Mouse (Mus musculus) midbrain, embryonic 11.5 days (tissue): ENCODE measurements at regions not wholly inside any gene's neighbourhood (a gene's known extent, or its start where the extent isn't known, plus 50 kb on each side); places are given as distances from the start of the nearest gene placed in this dataset.

Experiments used
- ATAC-seq: fragments of 200-750 bp; cut with Nextera tagmentation; 2 replicates; pipeline ENCODE4 v1.8.0; 2017; ENCODE audit warnings: moderate TSS enrichment, moderate library complexity; ENCODE audit not compliant: low FRiP score
- DNase-seq: peaks from one replicate; pipeline ENCODE4 v3.0.0; 2015; ENCODE audit warnings: low spot score; ENCODE audit errors: missing footprints
- H3K27ac ChIP-seq: fragments of 300-500 bp; sonication (generic); 2 replicates; pipeline ENCODE4 v1.5.1; 2014; ENCODE audit warnings: low read depth, low read length
- H3K27me3 ChIP-seq: fragments of 300-500 bp; sonication (generic); 2 replicates; pipeline ENCODE4 v1.6.1; 2014; ENCODE audit warnings: mild to moderate bottlenecking, low read length, moderate library complexity, mixed read lengths; ENCODE audit not compliant: control insufficient read depth, insufficient read depth
- H3K36me3 ChIP-seq: fragments of 300-500 bp; sonication (generic); 2 replicates; pipeline ENCODE4 v1.6.1; 2014; ENCODE audit warnings: mild to moderate bottlenecking, low read length, moderate library complexity, mixed read lengths; ENCODE audit not compliant: control insufficient read depth, insufficient read depth
- H3K4me1 ChIP-seq: fragments of 300-500 bp; sonication (generic); 2 replicates; pipeline ENCODE4 v1.6.1; 2014; ENCODE audit warnings: low read length; ENCODE audit not compliant: control insufficient read depth, insufficient read depth
- H3K4me2 ChIP-seq: fragments of 300-500 bp; sonication (generic); 2 replicates; pipeline ENCODE4 v1.6.1; 2014; ENCODE audit warnings: mild to moderate bottlenecking, moderate library complexity
- H3K4me3 ChIP-seq: fragments of 300-500 bp; sonication (generic); 2 replicates; pipeline ENCODE4 v1.5.1; 2014; ENCODE audit warnings: low read depth, low read length
- H3K9ac ChIP-seq: fragments of 300-500 bp; sonication (generic); 2 replicates; pipeline ENCODE4 v1.6.1; 2014; ENCODE audit warnings: low read length
- H3K9me3 ChIP-seq: fragments of 300-500 bp; sonication (generic); 2 replicates; pipeline ENCODE4 v1.6.1; 2016; ENCODE audit warnings: low read length; ENCODE audit not compliant: control insufficient read depth
- WGBS: fragments of 180-500 bp; shearing (Covaris S2); extraction: QIAGEN DNeasy Blood & Tissue Kit; methylation state at CpG from one replicate; pipeline ENCODE4 v1.1.7; 2014; 5-methylcytosine and 5-hydroxymethylcytosine counted together

GRCm38 (mm10) chr9:17189552-17189951 is 688.5 kb upstream of the Fat3 start:
- ATAC-seq: no peak
- Histone ChIP-seq H3K27ac (no peak overlapping the region), H3K4me2 (no peak overlapping the region), H3K4me1 (no peaks in the 10 kb centered on the region), H3K27me3 (no peaks in the 10 kb centered on the region), H3K9me3 (no peaks in the 10 kb centered on the region), H3K9ac (no peak overlapping the region), H3K36me3 (no peaks in the 10 kb centered on the region), H3K4me3 (no peak overlapping the region)
- WGBS: 79% methylated on average over 2 of the region's 2 CpGs
- DNase-seq: no peak

GRCm38 (mm10) chr9:17168193-17168592 is 667.1 kb upstream of the Fat3 start:
- no peak overlapping the region for H3K27ac ChIP-seq
- H3K36me3 ChIP-seq: no peaks in the 10 kb centered on the region
- H3K4me2 ChIP-seq: no peak overlapping the region
- DNase-seq (no peak), ATAC-seq (no peak)
- H3K4me1 ChIP-seq: no peaks in the 10 kb centered on the region
- WGBS: 76% methylated on average over 1 of the region's 1 CpGs
- H3K27me3 ChIP-seq: no peaks in the 10 kb centered on the region
- no peaks in the 10 kb centered on the region for H3K9me3 ChIP-seq
- H3K9ac ChIP-seq: no peak overlapping the region
- H3K4me3 ChIP-seq: no peak overlapping the region

DNA sequence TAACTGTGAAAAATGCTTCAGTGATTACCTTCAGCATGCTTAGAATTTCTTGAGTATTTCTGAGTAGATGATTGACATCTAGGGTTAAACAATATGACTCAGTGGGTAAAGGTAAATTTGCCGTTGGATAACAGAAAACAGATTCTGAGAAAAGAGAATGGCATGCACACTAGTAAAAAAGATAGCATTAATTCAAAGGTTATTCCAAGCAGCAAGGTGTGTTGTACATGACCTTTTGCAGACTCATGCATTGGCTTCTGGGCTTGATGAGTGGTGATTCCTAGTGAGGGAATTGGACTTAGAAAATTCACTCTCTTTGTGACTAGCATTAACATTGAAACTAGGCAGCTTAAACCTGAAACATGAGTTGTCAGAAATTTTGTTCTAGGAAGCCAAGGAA is 665.2 kb upstream of the Fat3 start:
- no peaks in the 10 kb centered on the region for H3K4me1 ChIP-seq
- H3K27me3 ChIP-seq: no peaks in the 10 kb centered on the region
- H3K9me3 ChIP-seq: no peaks in the 10 kb centered on the region
- H3K4me3 ChIP-seq: no peak overlapping the region
- ATAC-seq (no peak), DNase-seq (no peak)
- WGBS: 78% methylated on average over 1 of the region's 1 CpGs
- no peaks in the 10 kb centered on the region for H3K36me3 ChIP-seq
- no peak overlapping the region for H3K9ac ChIP-seq
- H3K4me2 ChIP-seq: no peak overlapping the region
- H3K27ac ChIP-seq: no peak overlapping the region

DNA sequence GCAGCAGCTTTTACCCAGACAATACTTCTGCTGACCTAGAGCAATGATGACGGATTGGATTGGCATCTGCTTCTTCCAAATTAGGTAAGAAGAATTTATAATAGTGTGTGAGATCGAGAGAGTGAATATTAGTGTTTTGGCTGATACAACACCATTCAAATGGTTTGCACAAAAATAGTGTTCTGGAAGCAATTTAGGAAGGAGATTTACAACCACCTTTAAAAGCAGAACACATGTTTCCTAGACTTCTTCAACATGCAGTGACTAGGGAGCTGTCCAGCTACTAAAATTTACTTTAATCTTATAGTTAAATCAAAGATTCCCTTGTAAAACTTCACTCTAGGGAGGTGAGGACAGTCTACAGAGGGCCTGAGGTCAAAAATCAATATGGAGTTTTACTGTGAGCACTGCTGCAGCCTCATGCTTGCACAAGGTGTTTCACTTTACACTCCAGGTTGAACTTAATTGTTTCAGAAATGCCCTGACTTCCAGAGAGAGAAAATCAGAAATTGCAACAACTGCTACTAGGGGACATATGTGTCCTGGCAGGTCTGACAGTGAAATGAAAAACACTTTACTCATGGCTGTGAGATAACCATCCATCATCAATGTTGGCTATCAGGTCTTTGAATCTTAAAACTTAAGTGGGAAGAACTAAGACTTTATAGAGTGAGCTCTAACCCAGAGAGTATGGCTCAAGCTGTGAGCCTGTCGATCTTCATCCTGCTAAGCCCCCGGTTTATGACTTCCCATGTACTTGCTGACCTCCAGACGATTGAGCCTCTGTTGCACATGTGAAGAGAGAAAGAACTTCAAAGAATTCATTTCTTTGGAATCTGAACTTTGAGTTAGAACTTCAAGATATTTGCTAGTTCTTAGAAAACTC is 657.6 kb upstream of the Fat3 start:
- Histone ChIP-seq H3K9ac (no peak overlapping the region), H3K27ac (no peak overlapping the region), H3K27me3 (no peaks in the 10 kb centered on the region), H3K4me1 (no peaks in the 10 kb centered on the region), H3K4me3 (no peak overlapping the region), H3K4me2 (no peak overlapping the region), H3K9me3 (no peaks in the 10 kb centered on the region), H3K36me3 (no peaks in the 10 kb centered on the region)
- ATAC-seq (no peak), DNase-seq (no peak)
- 75% methylated on average over 5 of the region's 5 CpGs for WGBS

GRCm38 (mm10) chr9:17152369-17152768 is 651.3 kb upstream of the Fat3 start:
- DNase-seq (no peak), ATAC-seq (no peak)
- no peaks in the 10 kb centered on the region for H3K36me3 ChIP-seq
- H3K27ac ChIP-seq: no peak overlapping the region
- H3K4me1 ChIP-seq: no peaks in the 10 kb centered on the region
- H3K27me3 ChIP-seq: no peaks in the 10 kb centered on the region
- H3K4me3 ChIP-seq: no peak overlapping the region
- WGBS: 88% methylated on average over 1 of the region's 1 CpGs
- H3K4me2 ChIP-seq: no peak overlapping the region
- no peaks in the 10 kb centered on the region for H3K9me3 ChIP-seq
- H3K9ac ChIP-seq: no peak overlapping the region

GRCm38 (mm10) chr9:17149424-17149823 is 648.3 kb upstream of the Fat3 start:
- no peaks in the 10 kb centered on the region for H3K9me3 ChIP-seq
- 54% methylated on average over 2 of the region's 2 CpGs for WGBS
- no peak overlapping the region for H3K4me3 ChIP-seq
- no peak overlapping the region for H3K9ac ChIP-seq
- H3K27ac ChIP-seq: no peak overlapping the region
- H3K27me3 ChIP-seq: no peaks in the 10 kb centered on the region
- ATAC-seq: no peak
- no peak for DNase-seq
- no peaks in the 10 kb centered on the region for H3K36me3 ChIP-seq
- H3K4me2 ChIP-seq: no peak overlapping the region
- H3K4me1 ChIP-seq: no peaks in the 10 kb centered on the region
